Mouse (Mus musculus) testis, adult 2 months (tissue): ENCODE data around the gene Osbpl9.

Experiments
- CTCF ChIP-seq: fragments of 200-500 bp; IDR thresholded peaks from 2 replicates; pipeline ENCODE4 v1.5.1; 2012; ENCODE audit warnings: low read depth, mild to moderate bottlenecking, inconsistent platforms, low read length, moderate library complexity; ENCODE audit not compliant: control insufficient read depth, insufficient read depth, insufficient replicate concordance
- POLR2A ChIP-seq: fragments of 200-500 bp; IDR thresholded peaks from 2 replicates; pipeline ENCODE4 v1.6.1; 2012; ENCODE audit warnings: low read depth, mild to moderate bottlenecking, inconsistent platforms, low read length, moderate library complexity; ENCODE audit not compliant: control insufficient read depth

- TF ChIP-seq CTCF, result no peak
- no peak for TF ChIP-seq POLR2A
Observed at GRCm38 (mm10) chr4:109098861-109099260, 103.2 kb downstream of the Osbpl9 start.
